Mouse (Mus musculus): Measurements from ENCODE around the gene Ccdc85b. TPM values are rescaled to one million over a fixed set of nuclear protein-coding genes. Genes with fewer than 3 reads are reported as not detected.

Gene Ccdc85b
- polyA plus RNA-seq, 1 experiment from 2014 or later = 15.6 TPM

GRCm38 (mm10) chr19:5424092-5424781 lies 33.5 kb downstream of the Ccdc85b start:
- Histone ChIP-seq H3K27ac (peak overlapping the region; percentile 92), H3K4me2 (ENCODE audit: low read length) (peak overlapping the region; percentile 78), H3K27me3 (ENCODE audit: insufficient read depth, low read length) (no peaks in the 10 kb centered on the region), H3K36me3 (ENCODE audit: insufficient read depth, low read length) (peaks cover 25% of the 10 kb centered on the region; the same call in 1 of the 2 replicates), H3K4me3 (replicated peaks; ENCODE audit: low read depth, low read length) (peak overlapping the region; percentile 67), H3K4me1 (replicated peaks; ENCODE audit: insufficient read depth, low read length) (peaks cover 30% of the 10 kb centered on the region), H3K9me3 (replicated peaks; ENCODE audit: low read length) (no peaks in the 10 kb centered on the region), H3K9ac (ENCODE audit: low read depth, low read length) (peak overlapping the region; percentile 85)
- peak; percentile 80 for DNase-seq (ENCODE audit: low spot score)
- peak; percentile 43 for TF ChIP-seq CTCF (IDR thresholded peaks at IDR 0.05; ENCODE audit: low read depth)
- under 1% methylated on average over 28 of the region's 48 CpGs for WGBS
- ATAC-seq (replicated peaks; ENCODE audit: low FRiP score, low read depth) = peak; percentile 67

- Histone ChIP-seq H3K27me3 (ENCODE audit: insufficient read depth, low read length) (no peaks in the 10 kb centered on the region), H3K27ac (peak overlapping the region; percentile 92), H3K4me3 (replicated peaks; ENCODE audit: low read depth, low read length) (peak overlapping the region; percentile 67), H3K4me2 (ENCODE audit: low read length) (peak overlapping the region; percentile 78), H3K9me3 (replicated peaks; ENCODE audit: low read length) (no peaks in the 10 kb centered on the region), H3K9ac (ENCODE audit: low read depth, low read length) (peak overlapping the region; percentile 85), H3K4me1 (replicated peaks; ENCODE audit: insufficient read depth, low read length) (peaks cover 30% of the 10 kb centered on the region), H3K36me3 (ENCODE audit: insufficient read depth, low read length) (peaks cover 25% of the 10 kb centered on the region; the same call in 1 of the 2 replicates)
- no peak for TF ChIP-seq CTCF (IDR thresholded peaks at IDR 0.05; ENCODE audit: low read depth)
- ATAC-seq (replicated peaks; ENCODE audit: low FRiP score, low read depth) (no peak), DNase-seq (ENCODE audit: low spot score) (no peak)
- WGBS = 57% methylated on average over 12 of the region's 12 CpGs
Observed at GRCm38 (mm10) chr19:5423561-5423960, 34.1 kb downstream of the Ccdc85b start.

GRCm38 (mm10) chr19:5422895-5423443 lies 34.7 kb downstream of the Ccdc85b start:
- 84% methylated on average over 9 of the region's 9 CpGs for WGBS
- peaks cover 27% of the 10 kb centered on the region; the same call in 1 of the 2 replicates for H3K36me3 ChIP-seq (ENCODE audit: insufficient read depth, low read length)
- TF ChIP-seq CTCF (IDR thresholded peaks at IDR 0.05; ENCODE audit: low read depth) = no peak
- ATAC-seq (replicated peaks; ENCODE audit: low FRiP score, low read depth) (no peak), DNase-seq (ENCODE audit: low spot score) (no peak)
- H3K4me3 ChIP-seq (replicated peaks; ENCODE audit: low read depth, low read length) = peak overlapping the region; percentile 67; the same call in 1 of the 2 replicates
- peak overlapping the region; percentile 78; the same call in 1 of the 2 replicates for H3K4me2 ChIP-seq (ENCODE audit: low read length)
- no peak overlapping the region for H3K27ac ChIP-seq
- no peaks in the 10 kb centered on the region for H3K9me3 ChIP-seq (replicated peaks; ENCODE audit: low read length)
- H3K27me3 ChIP-seq (ENCODE audit: insufficient read depth, low read length) = no peaks in the 10 kb centered on the region
- peaks cover 30% of the 10 kb centered on the region for H3K4me1 ChIP-seq (replicated peaks; ENCODE audit: insufficient read depth, low read length)
- H3K9ac ChIP-seq (ENCODE audit: low read depth, low read length) = peak overlapping the region; percentile 85; the same call in 1 of the 2 replicates

GRCm38 (mm10) chr19:5422267-5422666 lies 35.4 kb downstream of the Ccdc85b start:
- WGBS = 82% methylated on average over 10 of the region's 10 CpGs
- ATAC-seq (replicated peaks; ENCODE audit: low FRiP score, low read depth) (no peak), DNase-seq (ENCODE audit: low spot score) (no peak)
- H3K27me3 ChIP-seq (ENCODE audit: insufficient read depth, low read length) = no peaks in the 10 kb centered on the region
- H3K27ac ChIP-seq = no peak overlapping the region
- no peak overlapping the region for H3K9ac ChIP-seq (ENCODE audit: low read depth, low read length)
- H3K4me3 ChIP-seq (replicated peaks; ENCODE audit: low read depth, low read length) = no peak overlapping the region
- no peak overlapping the region for H3K4me2 ChIP-seq (ENCODE audit: low read length)
- TF ChIP-seq CTCF (IDR thresholded peaks at IDR 0.05; ENCODE audit: low read depth) = no peak
- peaks cover 27% of the 10 kb centered on the region; the same call in 1 of the 2 replicates for H3K36me3 ChIP-seq (ENCODE audit: insufficient read depth, low read length)
- H3K4me1 ChIP-seq (replicated peaks; ENCODE audit: insufficient read depth, low read length) = peaks cover 30% of the 10 kb centered on the region
- H3K9me3 ChIP-seq (replicated peaks; ENCODE audit: low read length) = no peaks in the 10 kb centered on the region

GRCm38 (mm10) chr19:5421784-5422183 lies 35.9 kb downstream of the Ccdc85b start:
- Histone ChIP-seq H3K27me3 (ENCODE audit: insufficient read depth, low read length) (no peaks in the 10 kb centered on the region), H3K9me3 (replicated peaks; ENCODE audit: low read length) (no peaks in the 10 kb centered on the region), H3K4me1 (replicated peaks; ENCODE audit: insufficient read depth, low read length) (peaks cover 26% of the 10 kb centered on the region), H3K27ac (no peak overlapping the region), H3K4me2 (ENCODE audit: low read length) (no peak overlapping the region), H3K36me3 (ENCODE audit: insufficient read depth, low read length) (peaks cover 27% of the 10 kb centered on the region; the same call in 1 of the 2 replicates), H3K4me3 (replicated peaks; ENCODE audit: low read depth, low read length) (no peak overlapping the region), H3K9ac (ENCODE audit: low read depth, low read length) (no peak overlapping the region)
- no peak for TF ChIP-seq CTCF (IDR thresholded peaks at IDR 0.05; ENCODE audit: low read depth)
- WGBS = 84% methylated on average over 5 of the region's 5 CpGs
- DNase-seq (ENCODE audit: low spot score) (no peak), ATAC-seq (replicated peaks; ENCODE audit: low FRiP score, low read depth) (no peak)

GRCm38 (mm10) chr19:5420579-5420978 lies 37.1 kb downstream of the Ccdc85b start:
- ATAC-seq (replicated peaks; ENCODE audit: low FRiP score, low read depth) (no peak), DNase-seq (ENCODE audit: low spot score) (no peak)
- WGBS = 91% methylated on average over 6 of the region's 6 CpGs
- TF ChIP-seq CTCF (IDR thresholded peaks at IDR 0.05; ENCODE audit: low read depth) = no peak
- Histone ChIP-seq H3K4me1 (replicated peaks; ENCODE audit: insufficient read depth, low read length) (peaks cover 14% of the 10 kb centered on the region), H3K9me3 (replicated peaks; ENCODE audit: low read length) (no peaks in the 10 kb centered on the region), H3K4me2 (ENCODE audit: low read length) (no peak overlapping the region), H3K4me3 (replicated peaks; ENCODE audit: low read depth, low read length) (no peak overlapping the region), H3K27ac (no peak overlapping the region), H3K27me3 (ENCODE audit: insufficient read depth, low read length) (no peaks in the 10 kb centered on the region), H3K36me3 (ENCODE audit: insufficient read depth, low read length) (peaks cover 23% of the 10 kb centered on the region; the same call in 1 of the 2 replicates), H3K9ac (ENCODE audit: low read depth, low read length) (no peak overlapping the region)
